Mouse (Mus musculus): ENCODE measurements around the gene Olfr248. TPM values are rescaled to one million over a fixed set of nuclear protein-coding genes. Genes with fewer than 3 reads are reported as not detected.

Gene Olfr248
- polyA plus RNA-seq, 2 experiments, result not detected

- H3K4me1 ChIP-seq (ENCODE audit: control insufficient read depth, insufficient read depth, low read length), result no peaks in the 10 kb centered on the region
- ATAC-seq (ENCODE audit: low FRiP score, low read depth), result no peak
- TF ChIP-seq POLR2A (IDR thresholded peaks at IDR 0.05; ENCODE audit: borderline replicate concordance, extremely low read depth, insufficient read depth, insufficient read length), result no peak
- H3K4me3 ChIP-seq (replicated peaks; ENCODE audit: low read length), result no peak within 1 kb of the TSS
- no peak for DNase-seq (ENCODE audit: low spot score)
- H3K4me2 ChIP-seq (replicated peaks; ENCODE audit: low read depth, low read length, severe bottlenecking), result no peak within 1 kb of the TSS
- H3K9me3 ChIP-seq (ENCODE audit: control insufficient read depth, low read length), result no peaks in the 10 kb centered on the region
- no peak within 1 kb of the TSS for H3K27ac ChIP-seq (replicated peaks; ENCODE audit: low read depth, low read length)
- no peaks in the 10 kb centered on the region for H3K36me3 ChIP-seq (ENCODE audit: control insufficient read depth, insufficient read depth, low read length)
- H3K9ac ChIP-seq (ENCODE audit: low read depth, low read length, severe bottlenecking), result no peak within 1 kb of the TSS
- 62% methylated on average over 1 of the region's 1 CpGs for WGBS
- no peaks in the 10 kb centered on the region for H3K27me3 ChIP-seq (ENCODE audit: control insufficient read depth, insufficient read depth, low read length)
Measured at GRCm38 (mm10) chr1:174423764-174424163, 32.9 kb downstream of the Olfr248 start, which contains the start of gene Olfr414. Gene Olfr414 (plus strand): TSS chr1:174424064.

GRCm38 (mm10) chr1:174426180-174426986 is 35.5 kb downstream of the Olfr248 start:
- DNase-seq (ENCODE audit: low spot score), result no peak

GRCm38 (mm10) chr1:174427402-174427801 is 36.6 kb downstream of the Olfr248 start:
- DNase-seq (ENCODE audit: low spot score) (no peak), ATAC-seq (ENCODE audit: low FRiP score, low read depth) (no peak)
- Histone ChIP-seq H3K27ac (replicated peaks; ENCODE audit: low read depth, low read length) (no peak overlapping the region), H3K27me3 (ENCODE audit: control insufficient read depth, insufficient read depth, low read length) (no peaks in the 10 kb centered on the region), H3K4me2 (replicated peaks; ENCODE audit: low read depth, low read length, severe bottlenecking) (no peak overlapping the region), H3K4me3 (replicated peaks; ENCODE audit: low read length) (no peak overlapping the region), H3K4me1 (ENCODE audit: control insufficient read depth, insufficient read depth, low read length) (no peaks in the 10 kb centered on the region), H3K36me3 (ENCODE audit: control insufficient read depth, insufficient read depth, low read length) (no peaks in the 10 kb centered on the region), H3K9ac (ENCODE audit: low read depth, low read length, severe bottlenecking) (no peak overlapping the region), H3K9me3 (ENCODE audit: control insufficient read depth, low read length) (no peaks in the 10 kb centered on the region)
- WGBS, result 85% methylated on average over 1 of the region's 1 CpGs
- TF ChIP-seq POLR2A (IDR thresholded peaks at IDR 0.05; ENCODE audit: borderline replicate concordance, extremely low read depth, insufficient read depth, insufficient read length), result no peak

More at GRCm38 (mm10) chr1:174426180-174426986, 35.5 kb downstream of the Olfr248 start:
- no peak overlapping the region for H3K4me3 ChIP-seq (replicated peaks; ENCODE audit: low read length)
- no peak for TF ChIP-seq POLR2A (IDR thresholded peaks at IDR 0.05; ENCODE audit: borderline replicate concordance, extremely low read depth, insufficient read depth, insufficient read length)
- no peak overlapping the region for H3K9ac ChIP-seq (ENCODE audit: low read depth, low read length, severe bottlenecking)
- no peak overlapping the region for H3K27ac ChIP-seq (replicated peaks; ENCODE audit: low read depth, low read length)
- no peaks in the 10 kb centered on the region for H3K36me3 ChIP-seq (ENCODE audit: control insufficient read depth, insufficient read depth, low read length)
- no peaks in the 10 kb centered on the region for H3K27me3 ChIP-seq (ENCODE audit: control insufficient read depth, insufficient read depth, low read length)
- WGBS, result 45% methylated on average over 3 of the region's 3 CpGs
- ATAC-seq (ENCODE audit: low FRiP score, low read depth), result no peak
- H3K9me3 ChIP-seq (ENCODE audit: control insufficient read depth, low read length), result no peaks in the 10 kb centered on the region
- H3K4me1 ChIP-seq (ENCODE audit: control insufficient read depth, insufficient read depth, low read length), result no peaks in the 10 kb centered on the region
- no peak overlapping the region for H3K4me2 ChIP-seq (replicated peaks; ENCODE audit: low read depth, low read length, severe bottlenecking)

GRCm38 (mm10) chr1:174428407-174428806 is 37.6 kb downstream of the Olfr248 start:
- no peak overlapping the region for H3K4me2 ChIP-seq (replicated peaks; ENCODE audit: low read depth, low read length, severe bottlenecking)
- TF ChIP-seq POLR2A (IDR thresholded peaks at IDR 0.05; ENCODE audit: borderline replicate concordance, extremely low read depth, insufficient read depth, insufficient read length), result no peak
- DNase-seq (ENCODE audit: low spot score) (no peak), ATAC-seq (ENCODE audit: low FRiP score, low read depth) (no peak)
- H3K4me3 ChIP-seq (replicated peaks; ENCODE audit: low read length), result no peak overlapping the region
- no peaks in the 10 kb centered on the region for H3K27me3 ChIP-seq (ENCODE audit: control insufficient read depth, insufficient read depth, low read length)
- no peaks in the 10 kb centered on the region for H3K4me1 ChIP-seq (ENCODE audit: control insufficient read depth, insufficient read depth, low read length)
- WGBS, result 92% methylated on average over 2 of the region's 2 CpGs
- H3K9me3 ChIP-seq (ENCODE audit: control insufficient read depth, low read length), result no peaks in the 10 kb centered on the region
- no peaks in the 10 kb centered on the region for H3K36me3 ChIP-seq (ENCODE audit: control insufficient read depth, insufficient read depth, low read length)
- H3K9ac ChIP-seq (ENCODE audit: low read depth, low read length, severe bottlenecking), result no peak overlapping the region
- no peak overlapping the region for H3K27ac ChIP-seq (replicated peaks; ENCODE audit: low read depth, low read length)

GRCm38 (mm10) chr1:174434121-174434520 is 43.3 kb downstream of the Olfr248 start:
- Histone ChIP-seq H3K9ac (ENCODE audit: low read depth, low read length, severe bottlenecking) (no peak overlapping the region), H3K9me3 (ENCODE audit: control insufficient read depth, low read length) (no peaks in the 10 kb centered on the region), H3K27me3 (ENCODE audit: control insufficient read depth, insufficient read depth, low read length) (no peaks in the 10 kb centered on the region), H3K4me2 (replicated peaks; ENCODE audit: low read depth, low read length, severe bottlenecking) (no peak overlapping the region), H3K36me3 (ENCODE audit: control insufficient read depth, insufficient read depth, low read length) (no peaks in the 10 kb centered on the region), H3K27ac (replicated peaks; ENCODE audit: low read depth, low read length) (no peak overlapping the region), H3K4me1 (ENCODE audit: control insufficient read depth, insufficient read depth, low read length) (no peaks in the 10 kb centered on the region), H3K4me3 (replicated peaks; ENCODE audit: low read length) (no peak overlapping the region)
- WGBS, result 26% methylated on average over 1 of the region's 1 CpGs
- TF ChIP-seq POLR2A (IDR thresholded peaks at IDR 0.05; ENCODE audit: borderline replicate concordance, extremely low read depth, insufficient read depth, insufficient read length), result no peak
- ATAC-seq (ENCODE audit: low FRiP score, low read depth) (no peak), DNase-seq (ENCODE audit: low spot score) (no peak)

Other genes starting within 250 kb of the Olfr248 start
- gene Olfr420, start 235.4 kb upstream of the Olfr248 start, polyA plus RNA-seq (2012; rRNA removed), result not detected in 2 replicates
- gene Olfr420, start 235.4 kb upstream of the Olfr248 start, polyA plus RNA-seq (2014; fragmentation: Nextera tagmentation; extraction: Ambion mirVana), result not detected in 2 replicates
- 0.09 and 0.19 TPM in 2 replicates for gene Spta1, start 218.3 kb upstream of the Olfr248 start, polyA plus RNA-seq (2012; rRNA removed)
- gene Spta1, start 218.3 kb upstream of the Olfr248 start, polyA plus RNA-seq (2014; fragmentation: Nextera tagmentation; extraction: Ambion mirVana), result 0.19 and 0.34 TPM in 2 replicates
- not detected in 2 replicates for gene Olfr419, start 139.0 kb upstream of the Olfr248 start, polyA plus RNA-seq (2012; rRNA removed)
- not detected in 2 replicates for gene Olfr419, start 139.0 kb upstream of the Olfr248 start, polyA plus RNA-seq (2014; fragmentation: Nextera tagmentation; extraction: Ambion mirVana)
- gene Mptx1, start 60.5 kb upstream of the Olfr248 start, polyA plus RNA-seq (2012; rRNA removed), result not detected in 2 replicates
- not detected in 2 replicates for gene Mptx1, start 60.5 kb upstream of the Olfr248 start, polyA plus RNA-seq (2014; fragmentation: Nextera tagmentation; extraction: Ambion mirVana)
- gene Olfr417, start 25.9 kb upstream of the Olfr248 start, polyA plus RNA-seq (2012; rRNA removed), result not detected in 2 replicates
- gene Olfr417, start 25.9 kb upstream of the Olfr248 start, polyA plus RNA-seq (2014; fragmentation: Nextera tagmentation; extraction: Ambion mirVana), result not detected in 2 replicates
- gene Olfr414, start 33.0 kb downstream of the Olfr248 start, polyA plus RNA-seq (2012; rRNA removed), result not detected in 2 replicates
- gene Olfr414, start 33.0 kb downstream of the Olfr248 start, polyA plus RNA-seq (2014; fragmentation: Nextera tagmentation; extraction: Ambion mirVana), result not detected in 2 replicates
- not detected in 2 replicates for gene Olfr220, start 51.0 kb downstream of the Olfr248 start, polyA plus RNA-seq (2012; rRNA removed)
- not detected in 2 replicates for gene Olfr220, start 51.0 kb downstream of the Olfr248 start, polyA plus RNA-seq (2014; fragmentation: Nextera tagmentation; extraction: Ambion mirVana)
- 1.9 and 2.0 TPM in 2 replicates for gene Fmn2, start 110.8 kb downstream of the Olfr248 start, polyA plus RNA-seq (2012; rRNA removed)
- 0.67 and 0.93 TPM in 2 replicates for gene Fmn2, start 110.8 kb downstream of the Olfr248 start, polyA plus RNA-seq (2014; fragmentation: Nextera tagmentation; extraction: Ambion mirVana)